Mouse (Mus musculus) bone marrow macrophage, adult 2 months (primary cell): ENCODE data around the gene Gabbr2.

Experiments
- CTCF ChIP-seq: IDR thresholded peaks from 2 replicates; pipeline ENCODE4 v1.5.1; 2012; ENCODE audit warnings: low read depth, mild to moderate bottlenecking, low read length, moderate library complexity
- POLR2A ChIP-seq: IDR thresholded peaks from 2 replicates; pipeline ENCODE4 v1.6.1; 2012; ENCODE audit warnings: mild to moderate bottlenecking, low read depth, low read length, borderline replicate concordance

DNA sequence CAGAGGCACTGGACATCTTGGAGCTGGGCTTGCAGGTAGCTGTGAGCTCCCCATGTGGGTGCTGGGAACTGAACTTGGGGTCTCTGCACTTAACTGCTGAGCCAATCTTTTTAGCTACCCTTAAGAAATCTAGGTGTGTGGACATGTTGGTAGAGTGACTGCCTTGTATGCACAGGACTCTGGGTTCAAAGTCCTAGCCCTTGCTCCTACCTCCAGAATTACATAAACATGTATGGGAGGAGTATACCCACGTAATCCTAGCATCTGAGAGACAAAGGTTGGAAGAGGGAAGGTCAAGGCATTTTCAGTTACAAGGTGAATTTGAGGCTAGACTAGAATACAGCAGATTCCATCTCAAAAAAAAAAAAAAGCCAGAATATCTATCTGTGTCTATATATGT lies 336.4 kb downstream of the Gabbr2 start:
- TF ChIP-seq CTCF (no peak), POLR2A (no peak)
